Mouse (Mus musculus): ENCODE results near the gene Olfr881.

The Olfr881 gene

DNA sequence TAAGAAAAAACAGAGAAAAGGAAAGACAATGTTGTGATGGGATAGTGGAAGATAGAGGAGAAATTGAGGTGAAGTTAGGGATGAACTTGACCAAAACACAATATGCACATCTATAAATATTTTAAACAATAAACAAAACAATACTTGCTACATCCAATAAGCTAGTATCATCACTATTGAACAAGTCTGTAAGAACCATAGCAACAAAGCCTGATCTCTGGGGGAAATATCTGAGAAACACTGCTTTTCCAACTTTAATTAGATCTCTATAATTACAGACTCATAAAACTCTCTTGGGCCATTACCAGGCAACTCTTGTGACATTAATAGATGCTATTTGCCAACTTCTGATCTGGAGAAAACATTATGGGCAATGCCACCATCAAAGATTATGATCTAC is at the start of gene Olfr881:
Gene Olfr881 (plus strand): TSS at position 301 of the 400 bp plus-strand sequence.
- in situ Hi-C loops (cut with MboI; ENCODE audit: low sequenced_read_pairs), result no loop called here

- in situ Hi-C loops (cut with MboI; ENCODE audit: low sequenced_read_pairs), result no loop called here
Observed at GRCm38 (mm10) chr9:37998581-37999204, 7.1 kb downstream of the Olfr881 start.

GRCm38 (mm10) chr9:38000021-38000420 is 8.4 kb downstream of the Olfr881 start:
- in situ Hi-C loops (cut with MboI; ENCODE audit: low sequenced_read_pairs), result no loop called here

DNA sequence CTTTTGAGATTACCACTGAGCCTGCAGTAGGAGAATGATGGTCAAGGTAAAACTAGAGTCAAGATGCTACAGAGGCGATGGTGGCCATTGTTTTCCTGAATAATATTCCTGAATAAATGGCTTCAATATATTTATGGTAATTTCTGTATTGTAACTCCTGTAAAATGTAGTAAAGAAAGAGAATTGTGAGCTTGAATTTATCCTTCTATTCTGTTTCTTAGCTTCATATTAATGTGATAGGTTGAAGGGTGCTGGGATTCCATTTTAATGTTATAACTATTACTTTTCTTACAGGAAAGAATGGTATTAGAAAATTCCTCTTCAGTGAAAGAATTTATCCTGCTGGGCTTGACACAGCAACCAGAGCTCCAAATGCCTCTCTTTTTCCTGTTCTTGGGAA is 33.9 kb downstream of the Olfr881 start, which contains the start of gene Olfr883:
Gene Olfr883 (plus strand): TSS at position 301 of the 400 bp plus-strand sequence.
- in situ Hi-C loops (cut with MboI; ENCODE audit: low sequenced_read_pairs), result no loop called here

Data from CH12F3 (cell line).